In the genomic region with DNA sequence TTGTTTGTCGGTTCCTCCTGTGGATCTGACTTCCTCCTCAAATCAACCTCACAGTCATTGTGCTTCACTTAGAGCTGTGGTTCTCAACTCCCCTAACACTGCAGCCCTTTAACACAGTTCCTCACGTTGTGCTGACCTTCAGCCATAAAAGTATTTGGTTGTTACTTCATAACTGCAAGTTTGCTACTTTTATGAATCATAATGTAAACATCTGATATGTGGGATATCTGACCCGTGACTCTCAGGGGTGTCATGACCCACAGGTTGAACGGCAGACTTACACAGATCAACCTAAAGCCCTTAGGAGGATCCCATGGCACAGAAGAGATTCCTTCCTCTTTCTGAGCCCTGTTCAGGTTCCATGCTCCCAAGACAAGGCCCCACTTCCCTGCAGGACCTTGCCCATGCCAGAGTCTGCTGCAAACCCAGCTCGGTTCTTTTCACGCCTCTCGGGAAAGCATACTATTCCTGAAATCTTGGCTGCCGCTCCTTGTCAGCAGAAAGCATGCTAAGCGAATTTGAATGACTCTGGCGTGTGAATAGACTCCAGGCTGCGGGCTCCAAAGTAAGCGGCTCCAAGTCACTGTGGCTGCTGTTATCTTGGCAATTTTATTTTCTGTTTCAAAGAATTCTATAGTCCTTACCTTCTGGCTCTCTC, we compare ENCODE assay signal across 11 mouse cellular contexts.
DNase-seq lines count a peak whose midpoint lies in the region; ATAC-seq lines count a peak whose summit lies in the region.
"Had no signal": no experiment of that assay in that cellular context is flagged by ENCODE, and none has a peak within 500 bp of the region (broad histone marks: within the 10 kb centered on the region; RNA-seq: fewer than 3 reads in every experiment).

No protein-coding gene starts in this region.

- H3K4me1 ChIP-seq in midbrain, embryonic 14.5 days (ENCODE audit: control insufficient read depth, insufficient read depth, low read length), result no peaks in the 10 kb centered on the region
- H3K4me1 ChIP-seq in midbrain, embryonic 13.5 days (replicated peaks), result peaks cover 8% of the 10 kb centered on the region; the same call in 1 of the 2 replicates
- H3K4me1 ChIP-seq in forebrain, embryonic 16.5 days (replicated peaks; ENCODE audit: control insufficient read depth, insufficient read depth, low read length), result peaks cover 5% of the 10 kb centered on the region
- H3K4me1 ChIP-seq: liver, embryonic 15.5 days had no signal

- no peaks in the 10 kb centered on the region for H3K27me3 ChIP-seq in midbrain, embryonic 14.5 days (ENCODE audit: control insufficient read depth, insufficient read depth, low read length)
- no peaks in the 10 kb centered on the region for H3K27me3 ChIP-seq in midbrain, embryonic 13.5 days
- H3K27me3 ChIP-seq in forebrain, embryonic 16.5 days (replicated peaks; ENCODE audit: control insufficient read depth, insufficient read depth, low read length), result no peaks in the 10 kb centered on the region
- H3K27me3 ChIP-seq: heart, embryonic 15.5 days; liver, embryonic 15.5 days had no signal

- 32% methylated on average over 12 of the region's 12 CpGs for WGBS in midbrain, embryonic 14.5 days
- 36% methylated on average over 12 of the region's 12 CpGs for WGBS in midbrain, embryonic 13.5 days
- WGBS in forebrain, embryonic 16.5 days, result 15% methylated on average over 12 of the region's 12 CpGs

- ATAC-seq in midbrain, embryonic 14.5 days (ENCODE audit: low FRiP score, low TSS enrichment), result no peak
- no peak for ATAC-seq in midbrain, embryonic 13.5 days
- ATAC-seq in forebrain, embryonic 16.5 days, result peak; percentile 87

- H3K4me3 ChIP-seq in midbrain, embryonic 14.5 days (replicated peaks; ENCODE audit: low read depth, low read length), result no peak overlapping the region
- H3K4me3 ChIP-seq in midbrain, embryonic 13.5 days (replicated peaks), result no peak overlapping the region
- no peak overlapping the region for H3K4me3 ChIP-seq in forebrain, embryonic 16.5 days (replicated peaks; ENCODE audit: low read length)
- H3K4me3 ChIP-seq: heart, embryonic 15.5 days; liver, embryonic 15.5 days had no signal

- no peak overlapping the region for H3K4me2 ChIP-seq in midbrain, embryonic 14.5 days (ENCODE audit: low read length)
- no peak overlapping the region for H3K4me2 ChIP-seq in midbrain, embryonic 13.5 days (replicated peaks)
- H3K4me2 ChIP-seq in forebrain, embryonic 16.5 days (ENCODE audit: low read length), result no peak overlapping the region
- H3K4me2 ChIP-seq: heart, embryonic 15.5 days; liver, embryonic 15.5 days had no signal

- H3K27ac ChIP-seq in midbrain, embryonic 14.5 days (replicated peaks; ENCODE audit: low read depth, low read length), result no peak overlapping the region
- H3K27ac ChIP-seq in midbrain, embryonic 13.5 days, result no peak overlapping the region
- peak overlapping the region; percentile 73 for H3K27ac ChIP-seq in forebrain, embryonic 16.5 days (ENCODE audit: low read length)
- H3K27ac ChIP-seq: heart, embryonic 15.5 days; liver, embryonic 15.5 days had no signal

- no peaks in the 10 kb centered on the region for H3K9me3 ChIP-seq in midbrain, embryonic 14.5 days (ENCODE audit: control insufficient read depth, low read length)
- H3K9me3 ChIP-seq in midbrain, embryonic 13.5 days, result no peaks in the 10 kb centered on the region
- no peaks in the 10 kb centered on the region for H3K9me3 ChIP-seq in forebrain, embryonic 16.5 days (ENCODE audit: control insufficient read depth, low read length)
- H3K9me3 ChIP-seq: heart, embryonic 15.5 days; liver, embryonic 15.5 days had no signal

- DNase-seq in midbrain, embryonic 14.5 days, result peak; percentile 56
- peak; percentile 31 to 60 for DNase-seq in left cerebral cortex, adult 18-20 months (ENCODE audit: low spot score in 2 of 2)
- peak; percentile 38 for DNase-seq in right cerebral cortex, postnatal 4 days
- DNase-seq in cerebellum, adult 18-20 months, result no peak
- DNase-seq in adrenal gland, postnatal 4 days (ENCODE audit: low spot score in 2 of 2), result no peak
- no peak for DNase-seq in thymus, postnatal 36 days
- DNase-seq: kidney, postnatal 25 days had no signal

- H3K36me3 ChIP-seq in midbrain, embryonic 14.5 days (ENCODE audit: control insufficient read depth, insufficient read depth, low read length), result no peaks in the 10 kb centered on the region
- H3K36me3 ChIP-seq in midbrain, embryonic 13.5 days, result no peaks in the 10 kb centered on the region
- no peaks in the 10 kb centered on the region for H3K36me3 ChIP-seq in forebrain, embryonic 16.5 days (ENCODE audit: control insufficient read depth, insufficient read depth)
- H3K36me3 ChIP-seq: heart, embryonic 15.5 days; liver, embryonic 15.5 days had no signal

- H3K9ac ChIP-seq in midbrain, embryonic 14.5 days (replicated peaks; ENCODE audit: low read length), result no peak overlapping the region
- H3K9ac ChIP-seq in midbrain, embryonic 13.5 days (replicated peaks), result no peak overlapping the region
- no peak overlapping the region for H3K9ac ChIP-seq in forebrain, embryonic 16.5 days (replicated peaks; ENCODE audit: low read depth, low read length)
- H3K9ac ChIP-seq: heart, embryonic 15.5 days; liver, embryonic 15.5 days had no signal

Comparison
In these comparisons a context has a peak if more than half of its experiments do, and no peak if none do; other contexts are left out.
1. DNase-seq: peak in midbrain, embryonic 14.5 days (single experiment), left cerebral cortex, adult 18-20 months (2 of 2) and right cerebral cortex, postnatal 4 days (single experiment); none in cerebellum, adult 18-20 months (0 of 2), adrenal gland, postnatal 4 days (0 of 2) and thymus, postnatal 36 days (0 of 2).